7 mouse cellular contexts compared by ENCODE assay signal in the genomic region with DNA sequence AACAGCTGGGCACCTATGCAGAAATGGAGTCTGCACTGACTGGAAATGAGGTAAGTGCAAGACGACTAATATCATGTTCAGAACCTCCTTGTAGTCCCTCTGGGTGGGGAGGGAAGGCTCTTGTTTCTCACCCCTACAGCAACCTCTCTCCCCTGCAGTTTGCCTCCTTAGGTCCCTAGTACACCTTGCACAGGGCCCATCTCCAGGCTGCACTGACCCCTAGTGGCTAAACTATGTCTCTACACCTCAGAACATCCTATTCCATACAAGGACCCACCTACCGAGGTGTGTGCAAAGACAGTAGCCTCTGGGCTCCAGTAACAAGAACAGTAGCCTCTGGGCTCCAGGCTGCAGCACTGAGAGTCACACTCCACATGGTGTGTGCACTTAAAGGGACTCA. TPM values are rescaled to one million over a fixed set of nuclear protein-coding genes. Genes with fewer than 3 reads are reported as not detected.
DNase-seq lines count a peak whose midpoint lies in the region; ATAC-seq and TF ChIP-seq lines count a peak whose summit lies in the region.

No protein-coding gene starts in this region.

- no peaks in the 10 kb centered on the region for H3K27me3 ChIP-seq in ES-Bruce4 (ENCODE audit: control insufficient read depth, insufficient read depth, low read length, poor library complexity, severe bottlenecking)
- H3K27me3 ChIP-seq in embryonic facial prominence, embryonic 11.5 days (ENCODE audit: control insufficient read depth, insufficient read depth, low read length): peaks cover 6% of the 10 kb centered on the region
- H3K27me3 ChIP-seq in heart, embryonic 14.5 days (ENCODE audit: control insufficient read depth, insufficient read depth, low read length): peaks cover 22% of the 10 kb centered on the region

- no peaks in the 10 kb centered on the region for H3K4me1 ChIP-seq in ES-Bruce4 (ENCODE audit: control insufficient read depth, insufficient read depth, low read length)
- no peaks in the 10 kb centered on the region for H3K4me1 ChIP-seq in embryonic facial prominence, embryonic 11.5 days (ENCODE audit: control insufficient read depth, insufficient read depth, low read length)
- H3K4me1 ChIP-seq in heart, embryonic 14.5 days (ENCODE audit: control insufficient read depth in 2 of 2, insufficient read depth in 2 of 2, low read length in 2 of 2): peaks cover 3 to 12% of the 10 kb centered on the region in 2 experiments; a peak in 2 of 4 replicates

- ATAC-seq in embryonic facial prominence, embryonic 11.5 days (replicated peaks; ENCODE audit: insufficient number of reproducible peaks, low FRiP score, low TSS enrichment, low read depth): peak; percentile 30; the same call in 1 of the 2 replicates
- ATAC-seq in heart, embryonic 14.5 days (ENCODE audit: insufficient number of reproducible peaks, insufficient read depth, low FRiP score, low read depth): peak; percentile 38; the same call in 1 of the 2 replicates

- no peak for TF ChIP-seq POLR2A in ES-Bruce4 (IDR thresholded peaks at IDR 0.05; ENCODE audit: insufficient read depth, low read length)

- peak; percentile 96 for TF ChIP-seq CTCF in ES-Bruce4 (IDR thresholded peaks at IDR 0.05; ENCODE audit: low read depth, low read length)

- DNase-seq in adrenal gland, postnatal 10 days: peak; percentile 83
- peak; percentile 80 for DNase-seq in embryonic facial prominence, embryonic 11.5 days (ENCODE audit: low spot score)
- peak; percentile 69 for DNase-seq in kidney, postnatal 14 days
- DNase-seq in lung, postnatal 36 days: peak; percentile 66
- peak; percentile 52 for DNase-seq in right cerebral cortex, postnatal 14 days

- H3K9me3 ChIP-seq in ES-Bruce4 (replicated peaks; ENCODE audit: control insufficient read depth, insufficient read depth, low read length, poor library complexity, severe bottlenecking): no peaks in the 10 kb centered on the region
- no peaks in the 10 kb centered on the region for H3K9me3 ChIP-seq in embryonic facial prominence, embryonic 11.5 days (replicated peaks; ENCODE audit: control insufficient read depth, low read length)
- no peaks in the 10 kb centered on the region for H3K9me3 ChIP-seq in heart, embryonic 14.5 days (ENCODE audit: control insufficient read depth, low read length)

- no peak for TF ChIP-seq EP300 in ES-Bruce4 (IDR thresholded peaks at IDR 0.05; ENCODE audit: insufficient read depth, low read depth, low read length)

- 0% methylated on average over 2 of the region's 2 CpGs for WGBS in embryonic facial prominence, embryonic 11.5 days
- 0% methylated on average over 2 of the region's 2 CpGs for WGBS in heart, embryonic 14.5 days

- H3K4me3 ChIP-seq in ES-Bruce4 (ENCODE audit: low read depth, low read length): no peak overlapping the region
- no peak overlapping the region for H3K4me3 ChIP-seq in embryonic facial prominence, embryonic 11.5 days (ENCODE audit: low read depth, low read length)
- H3K4me3 ChIP-seq in heart, embryonic 14.5 days (ENCODE audit: control insufficient read depth in 1 of 2, insufficient read depth in 1 of 2, low read depth in 1 of 2, low read length in 2 of 2): no peak overlapping the region

- H3K4me2 ChIP-seq in embryonic facial prominence, embryonic 11.5 days (ENCODE audit: low read depth, low read length): no peak overlapping the region
- no peak overlapping the region for H3K4me2 ChIP-seq in heart, embryonic 14.5 days (ENCODE audit: low read length)

- no peaks in the 10 kb centered on the region for H3K36me3 ChIP-seq in ES-Bruce4 (ENCODE audit: control insufficient read depth, insufficient read depth, low read length, poor library complexity, severe bottlenecking)
- H3K36me3 ChIP-seq in embryonic facial prominence, embryonic 11.5 days (replicated peaks; ENCODE audit: control insufficient read depth, insufficient read depth, low read depth, low read length): no peaks in the 10 kb centered on the region
- no peaks in the 10 kb centered on the region for H3K36me3 ChIP-seq in heart, embryonic 14.5 days (ENCODE audit: control insufficient read depth, insufficient read depth, low read length)

- H3K9ac ChIP-seq in ES-Bruce4 (ENCODE audit: low read depth, poor library complexity, severe bottlenecking): no peak overlapping the region
- no peak overlapping the region for H3K9ac ChIP-seq in embryonic facial prominence, embryonic 11.5 days (replicated peaks; ENCODE audit: low read length)
- no peak overlapping the region for H3K9ac ChIP-seq in heart, embryonic 14.5 days (ENCODE audit: low read length)

- no peak overlapping the region for H3K27ac ChIP-seq in ES-Bruce4 (ENCODE audit: insufficient read depth, low read length)
- no peak overlapping the region for H3K27ac ChIP-seq in embryonic facial prominence, embryonic 11.5 days (replicated peaks; ENCODE audit: low read depth, low read length)
- no peak overlapping the region for H3K27ac ChIP-seq in heart, embryonic 14.5 days (replicated peaks in 1 of 2; ENCODE audit: control insufficient read depth in 1 of 2, insufficient read depth in 1 of 2, low read depth in 2 of 2, low read length in 2 of 2)

RNA-seq across cellular contexts. Expression of gene Celsr1, which starts 5.2 kb away (rescaled TPM):
- 8.0 and 10.2 TPM in 2 replicates for polyA plus RNA-seq in ES-Bruce4 (2011; ENCODE audit: insufficient read depth, insufficient read length, low read depth, missing spikeins)
- total RNA-seq in adrenal gland, postnatal 10 days (2021): 1 to 10 TPM; 4.4 to 6.5 TPM
- 2.0 and 2.1 TPM in 2 replicates for polyA plus RNA-seq in embryonic facial prominence, embryonic 11.5 days (2014; fragmentation: Nextera tagmentation; extraction: Ambion mirVana)
- 2.8 and 3.1 TPM in 2 replicates for polyA plus RNA-seq in heart, embryonic 14.5 days (2014; fragmentation: Nextera tagmentation; extraction: Ambion mirVana)

RNA-seq across cellular contexts. Expression of gene Gramd4, which starts 18.7 kb away (rescaled TPM):
- 22.6 TPM in 2 replicates for polyA plus RNA-seq in ES-Bruce4 (2011; ENCODE audit: insufficient read depth, insufficient read length, low read depth, missing spikeins)
- 10 to 100 TPM; 13.9 to 22.1 TPM for total RNA-seq in adrenal gland, postnatal 10 days (2021)
- 6.3 and 6.9 TPM in 2 replicates for polyA plus RNA-seq in embryonic facial prominence, embryonic 11.5 days (2014; fragmentation: Nextera tagmentation; extraction: Ambion mirVana)
- 9.7 and 10.9 TPM in 2 replicates for polyA plus RNA-seq in heart, embryonic 14.5 days (2014; fragmentation: Nextera tagmentation; extraction: Ambion mirVana)
